Mouse (Mus musculus): Measurements from ENCODE around the gene Ina.

- no peak for TF ChIP-seq CTCF (conservative IDR thresholded peaks at IDR 0.05; ENCODE audit: insufficient read depth, insufficient read length, low read depth, low read length)
- TF ChIP-seq POLR2A (IDR thresholded peaks at IDR 0.05; ENCODE audit: low read depth, low read length): no peak
These were observed 3.8 kb downstream of the Ina start for GRCm38 (mm10) chr19:47018330-47018729.

Measured in kidney, adult 2 months (tissue).